Mouse (Mus musculus) liver, embryonic 14.5 days (tissue): ENCODE data around the gene Lgals7.

Experiments used
- CTCF ChIP-seq: IDR thresholded peaks from 2 replicates; pipeline ENCODE4 v1.5.1; 2016; ENCODE audit warnings: antibody characterized with exemption, low read depth, control low read depth
- EP300 ChIP-seq: IDR thresholded peaks from 2 replicates; pipeline ENCODE4 v1.6.1; 2016; ENCODE audit warnings: antibody characterized with exemption, low read depth

GRCm38 (mm10) chr7:28817524-28817923, 46.1 kb upstream of the Lgals7 start:
- TF ChIP-seq CTCF: no peak
- no peak for TF ChIP-seq EP300
